Mouse (Mus musculus): ENCODE measurements at regions not wholly inside any gene's neighbourhood (a gene's known extent, or its start where the extent isn't known, plus 50 kb on each side); places are given as distances from the start of the nearest gene placed in this dataset.

GRCm38 (mm10) chr1:64418567-64418966 is 113.9 kb upstream of the Creb1 start:
- no peak for TF ChIP-seq CHD2 (IDR thresholded peaks at IDR 0.05; ENCODE audit: low read depth, low read length)
- no peak for TF ChIP-seq ZC3H11A (IDR thresholded peaks at IDR 0.05; ENCODE audit: borderline replicate concordance, low read depth, low read length)
- no peak for TF ChIP-seq MAFK (IDR thresholded peaks at IDR 0.05; ENCODE audit: insufficient read depth, low read depth, low read length)
